Comparison of ENCODE assay signal across 5 mouse cellular contexts in genomic region chr11:117360561-117360960, GRCm38 (mm10).
"Had no signal": no experiment of that assay in that cellular context is flagged by ENCODE, and none has a peak within 500 bp of the region (broad histone marks: within the 10 kb centered on the region; RNA-seq: fewer than 3 reads in every experiment).

No protein-coding gene starts in this region.

- H3K27me3 ChIP-seq: limb, embryonic 12.5 days; liver, embryonic 15.5 days; midbrain, embryonic 13.5 days; neural tube, embryonic 13.5 days had no signal

- ATAC-seq: midbrain, embryonic 13.5 days had no signal

- H3K27ac ChIP-seq: layer of hippocampus, adult 2 months; limb, embryonic 12.5 days; liver, embryonic 15.5 days; midbrain, embryonic 13.5 days; neural tube, embryonic 13.5 days had no signal

- H3K9me3 ChIP-seq: limb, embryonic 12.5 days; liver, embryonic 15.5 days; midbrain, embryonic 13.5 days; neural tube, embryonic 13.5 days had no signal

- H3K4me1 ChIP-seq: midbrain, embryonic 13.5 days; neural tube, embryonic 13.5 days had no signal

- H3K4me3 ChIP-seq: layer of hippocampus, adult 2 months; limb, embryonic 12.5 days; liver, embryonic 15.5 days; midbrain, embryonic 13.5 days; neural tube, embryonic 13.5 days had no signal

- H3K9ac ChIP-seq: limb, embryonic 12.5 days; liver, embryonic 15.5 days; midbrain, embryonic 13.5 days; neural tube, embryonic 13.5 days had no signal

- H3K4me2 ChIP-seq: limb, embryonic 12.5 days; liver, embryonic 15.5 days; midbrain, embryonic 13.5 days; neural tube, embryonic 13.5 days had no signal
